Mouse (Mus musculus) intestine, embryonic 15.5 days (tissue): ENCODE measurements at regions not wholly inside any gene's neighbourhood (a gene's known extent, or its start where the extent isn't known, plus 50 kb on each side); places are given as distances from the start of the nearest gene placed in this dataset.

ENCODE experiments used
- ATAC-seq: fragments of 200-750 bp; cut with Nextera tagmentation; 2 replicates; pipeline ENCODE4 v1.8.0; 2017; ENCODE audit warnings: moderate TSS enrichment, moderate library complexity
- H3K27ac ChIP-seq: fragments of 300-500 bp; sonication (generic); 2 replicates; pipeline ENCODE4 v1.5.1; 2015; ENCODE audit warnings: mild to moderate bottlenecking, inconsistent platforms
- H3K27me3 ChIP-seq: fragments of 300-500 bp; sonication (generic); replicated peaks from 2 replicates; pipeline ENCODE4 v1.6.1; 2015; ENCODE audit warnings: inconsistent platforms
- H3K36me3 ChIP-seq: fragments of 300-500 bp; sonication (generic); 2 replicates; pipeline ENCODE4 v1.6.1; 2015; ENCODE audit warnings: inconsistent platforms
- H3K4me1 ChIP-seq: fragments of 300-500 bp; sonication (generic); replicated peaks from 2 replicates; pipeline ENCODE4 v1.6.1; 2015; ENCODE audit warnings: inconsistent platforms
- H3K4me2 ChIP-seq: fragments of 300-500 bp; sonication (generic); replicated peaks from 2 replicates; pipeline ENCODE4 v1.6.1; 2015; ENCODE audit warnings: mild to moderate bottlenecking, inconsistent platforms
- H3K4me3 ChIP-seq: fragments of 300-500 bp; sonication (generic); replicated peaks from 2 replicates; pipeline ENCODE4 v1.5.1; 2015; ENCODE audit warnings: inconsistent platforms
- H3K9ac ChIP-seq: fragments of 300-500 bp; sonication (generic); 2 replicates; pipeline ENCODE4 v1.6.1; 2015; ENCODE audit warnings: inconsistent platforms
- H3K9me3 ChIP-seq: fragments of 300-500 bp; sonication (generic); 2 replicates; pipeline ENCODE4 v1.6.1; 2016; ENCODE audit warnings: inconsistent platforms
- WGBS: fragments of 180-500 bp; shearing (Covaris S2); methylation state at CpG from one replicate; pipeline ENCODE4 v1.1.7; 2015; 5-methylcytosine and 5-hydroxymethylcytosine counted together

- Histone ChIP-seq H3K4me3 (no peak overlapping the region), H3K27ac (no peak overlapping the region), H3K36me3 (no peaks in the 10 kb centered on the region), H3K4me2 (no peak overlapping the region), H3K9me3 (no peaks in the 10 kb centered on the region), H3K9ac (no peak overlapping the region), H3K27me3 (no peaks in the 10 kb centered on the region), H3K4me1 (no peaks in the 10 kb centered on the region)
- WGBS = 77% methylated on average over 2 of the region's 2 CpGs
- ATAC-seq = no peak
Measured at GRCm38 (mm10) chr3:57228400-57228799, 73.4 kb downstream of the Tm4sf1 start.

GRCm38 (mm10) chr3:57223773-57224172, 78.0 kb downstream of the Tm4sf1 start:
- Histone ChIP-seq H3K4me1 (no peaks in the 10 kb centered on the region), H3K36me3 (no peaks in the 10 kb centered on the region), H3K27me3 (no peaks in the 10 kb centered on the region), H3K27ac (no peak overlapping the region), H3K9ac (no peak overlapping the region), H3K4me3 (no peak overlapping the region), H3K9me3 (no peaks in the 10 kb centered on the region), H3K4me2 (no peak overlapping the region)
- 69% methylated on average over 2 of the region's 2 CpGs for WGBS
- ATAC-seq = no peak

GRCm38 (mm10) chr3:57222318-57222914, 79.4 kb downstream of the Tm4sf1 start:
- Histone ChIP-seq H3K36me3 (no peaks in the 10 kb centered on the region), H3K27me3 (no peaks in the 10 kb centered on the region), H3K9ac (no peak overlapping the region), H3K4me2 (no peak overlapping the region), H3K9me3 (no peaks in the 10 kb centered on the region), H3K4me1 (no peaks in the 10 kb centered on the region), H3K27ac (no peak overlapping the region), H3K4me3 (no peak overlapping the region)
- ATAC-seq = no peak
- 80% methylated on average over 3 of the region's 3 CpGs for WGBS

- Histone ChIP-seq H3K27me3 (no peaks in the 10 kb centered on the region), H3K9me3 (no peaks in the 10 kb centered on the region), H3K4me2 (no peak overlapping the region), H3K9ac (no peak overlapping the region), H3K36me3 (no peaks in the 10 kb centered on the region), H3K27ac (no peak overlapping the region), H3K4me1 (no peaks in the 10 kb centered on the region), H3K4me3 (no peak overlapping the region)
- 66% methylated on average over 3 of the region's 3 CpGs for WGBS
- ATAC-seq = no peak
Measured at GRCm38 (mm10) chr3:57218431-57218830, 83.4 kb downstream of the Tm4sf1 start.

GRCm38 (mm10) chr3:57204066-57204723, 97.6 kb downstream of the Tm4sf1 start:
- H3K27me3 ChIP-seq = no peaks in the 10 kb centered on the region

GRCm38 (mm10) chr3:57203418-57203817, 98.4 kb downstream of the Tm4sf1 start:
- no peak overlapping the region for H3K4me2 ChIP-seq
- no peaks in the 10 kb centered on the region for H3K9me3 ChIP-seq
- no peak overlapping the region for H3K27ac ChIP-seq
- ATAC-seq = no peak
- H3K9ac ChIP-seq = no peak overlapping the region
- H3K4me1 ChIP-seq = no peaks in the 10 kb centered on the region
- H3K4me3 ChIP-seq = no peak overlapping the region
- no peaks in the 10 kb centered on the region for H3K27me3 ChIP-seq
- WGBS = 85% methylated on average over 4 of the region's 4 CpGs
- no peaks in the 10 kb centered on the region for H3K36me3 ChIP-seq

More at GRCm38 (mm10) chr3:57204066-57204723, 97.6 kb downstream of the Tm4sf1 start:
- Histone ChIP-seq H3K36me3 (no peaks in the 10 kb centered on the region), H3K9ac (no peak overlapping the region), H3K4me1 (no peaks in the 10 kb centered on the region), H3K4me2 (no peak overlapping the region), H3K27ac (no peak overlapping the region), H3K4me3 (no peak overlapping the region), H3K9me3 (no peaks in the 10 kb centered on the region)
- WGBS = 25% methylated on average over 3 of the region's 3 CpGs
- ATAC-seq = no peak

GRCm38 (mm10) chr3:57181587-57181986, 120.2 kb downstream of the Tm4sf1 start:
- Histone ChIP-seq H3K27me3 (no peaks in the 10 kb centered on the region), H3K9ac (no peak overlapping the region), H3K27ac (no peak overlapping the region), H3K4me2 (no peak overlapping the region), H3K9me3 (no peaks in the 10 kb centered on the region), H3K4me1 (no peaks in the 10 kb centered on the region), H3K36me3 (no peaks in the 10 kb centered on the region), H3K4me3 (no peak overlapping the region)
- ATAC-seq = no peak
- 44% methylated on average over 4 of the region's 4 CpGs for WGBS

GRCm38 (mm10) chr3:57153177-57153948, 148.4 kb downstream of the Tm4sf1 start:
- Histone ChIP-seq H3K36me3 (no peaks in the 10 kb centered on the region), H3K9me3 (no peaks in the 10 kb centered on the region), H3K27me3 (no peaks in the 10 kb centered on the region), H3K4me3 (no peak overlapping the region), H3K27ac (no peak overlapping the region), H3K4me1 (no peaks in the 10 kb centered on the region), H3K4me2 (no peak overlapping the region), H3K9ac (no peak overlapping the region)
- 62% methylated on average over 4 of the region's 4 CpGs for WGBS
- no peak for ATAC-seq

- Histone ChIP-seq H3K4me1 (no peaks in the 10 kb centered on the region), H3K36me3 (no peaks in the 10 kb centered on the region), H3K27ac (no peak overlapping the region), H3K27me3 (no peaks in the 10 kb centered on the region), H3K4me2 (no peak overlapping the region), H3K9me3 (no peaks in the 10 kb centered on the region), H3K4me3 (no peak overlapping the region), H3K9ac (no peak overlapping the region)
- 72% methylated on average over 3 of the region's 3 CpGs for WGBS
- no peak for ATAC-seq
Measured at GRCm38 (mm10) chr3:57149156-57149555, 152.6 kb downstream of the Tm4sf1 start.

GRCm38 (mm10) chr3:57136847-57137246, 164.9 kb downstream of the Tm4sf1 start:
- Histone ChIP-seq H3K4me1 (no peaks in the 10 kb centered on the region), H3K4me2 (peak overlapping the region; percentile 57), H3K9me3 (no peaks in the 10 kb centered on the region), H3K9ac (no peak overlapping the region), H3K36me3 (no peaks in the 10 kb centered on the region), H3K27me3 (no peaks in the 10 kb centered on the region), H3K27ac (no peak overlapping the region), H3K4me3 (peak overlapping the region; percentile 30)
- 15% methylated on average over 24 of the region's 24 CpGs for WGBS
- peak; percentile 86 for ATAC-seq

GRCm38 (mm10) chr3:57128606-57129005, 173.2 kb downstream of the Tm4sf1 start:
- no peak for ATAC-seq
- H3K27ac ChIP-seq = no peak overlapping the region
- H3K9me3 ChIP-seq = no peaks in the 10 kb centered on the region
- no peaks in the 10 kb centered on the region for H3K36me3 ChIP-seq
- no peak overlapping the region for H3K4me3 ChIP-seq
- no peaks in the 10 kb centered on the region for H3K4me1 ChIP-seq
- no peak overlapping the region for H3K9ac ChIP-seq
- H3K27me3 ChIP-seq = no peaks in the 10 kb centered on the region
- no peak overlapping the region for H3K4me2 ChIP-seq
- 78% methylated on average over 2 of the region's 2 CpGs for WGBS

- ATAC-seq = no peak
- H3K9ac ChIP-seq = no peak overlapping the region
- H3K27ac ChIP-seq = no peak overlapping the region
- H3K4me3 ChIP-seq = no peak overlapping the region
- no peaks in the 10 kb centered on the region for H3K4me1 ChIP-seq
- WGBS = 71% methylated on average over 4 of the region's 4 CpGs
- H3K27me3 ChIP-seq = no peaks in the 10 kb centered on the region
- no peaks in the 10 kb centered on the region for H3K9me3 ChIP-seq
- H3K4me2 ChIP-seq = no peak overlapping the region
- no peaks in the 10 kb centered on the region for H3K36me3 ChIP-seq
Measured at GRCm38 (mm10) chr3:57125792-57126485, 175.8 kb downstream of the Tm4sf1 start.
